Mouse (Mus musculus) MEL (cell line): ENCODE results near the gene Nxph4. TPM values are rescaled to one million over a fixed set of nuclear protein-coding genes. Genes with fewer than 3 reads are reported as not detected.

Source experiments
- DNase-seq: peaks from one replicate; pipeline ENCODE4 v3.0.0; 2011; ENCODE audit warnings: low read depth, low spot score
- H3K27ac ChIP-seq: 2 replicates; pipeline ENCODE4 v1.5.1; 2012; ENCODE audit warnings: low read depth, mild to moderate bottlenecking, control low read depth, low read length, moderate library complexity; ENCODE audit not compliant: control insufficient read depth
- H3K27me3 ChIP-seq, 2 experiments: fragments of 150-350 bp in 1 of 2; sonication (generic) in 1 of 2; 2 replicates each; pipeline ENCODE4 v1.6.1; 2012; ENCODE audit warnings: low read length in 2 of 2, mild to moderate bottlenecking in 2 of 2, improper control_type of control experiment in 1 of 2, moderate library complexity in 1 of 2; ENCODE audit not compliant: insufficient read depth in 2 of 2, control insufficient read depth in 1 of 2
- H3K36me3 ChIP-seq, 2 experiments: 2 replicates each; pipeline ENCODE4 v1.6.1; 2012 to 2014; ENCODE audit warnings: low read length in 2 of 2, improper control_type of control experiment in 1 of 2, inconsistent platforms in 1 of 2, mild to moderate bottlenecking in 1 of 2; ENCODE audit not compliant: insufficient read depth in 2 of 2, control insufficient read depth in 1 of 2
- H3K4me1 ChIP-seq, 2 experiments: fragments of 150-350 bp in 1 of 2; sonication (generic) in 1 of 2; 2 replicates each; pipeline ENCODE4 v1.6.1; 2012; ENCODE audit warnings: low read length in 2 of 2, improper control_type of control experiment in 1 of 2, mild to moderate bottlenecking in 1 of 2; ENCODE audit not compliant: insufficient read depth in 2 of 2, control insufficient read depth in 1 of 2
- H3K4me3 ChIP-seq, 2 experiments: fragments of 150-350 bp in 1 of 2; sonication (generic) in 1 of 2; 2 replicates each; pipeline ENCODE4 v1.5.1; 2012; ENCODE audit warnings: low read depth in 2 of 2, low read length in 2 of 2, mild to moderate bottlenecking in 2 of 2, moderate library complexity in 2 of 2, control low read depth in 1 of 2, improper control_type of control experiment in 1 of 2; ENCODE audit not compliant: control insufficient read depth in 1 of 2, insufficient read depth in 1 of 2
- H3K79me2 ChIP-seq: 2 replicates; pipeline ENCODE4 v1.6.1; 2012; ENCODE audit warnings: mild to moderate bottlenecking, low read length, moderate library complexity; ENCODE audit not compliant: control insufficient read depth, poor library complexity, insufficient read depth
- H3K9ac ChIP-seq: 2 replicates; pipeline ENCODE4 v1.6.1; 2012; ENCODE audit warnings: low read depth, mild to moderate bottlenecking, control low read depth, low read length, moderate library complexity; ENCODE audit not compliant: control insufficient read depth, poor library complexity, severe bottlenecking
- H3K9me3 ChIP-seq: fragments of 150-350 bp; sonication (generic); replicated peaks from 2 replicates; pipeline ENCODE4 v1.6.1; 2012; ENCODE audit warnings: mild to moderate bottlenecking, low read length, improper control_type of control experiment, moderate library complexity; ENCODE audit not compliant: insufficient read depth
- CTCF ChIP-seq, 3 experiments: IDR thresholded peaks in 2 of 3; conservative IDR thresholded peaks in 1 of 3; 2 replicates each; pipeline ENCODE4 v1.5.1; 2011 to 2012; ENCODE audit warnings: low read length in 3 of 3, low read depth in 2 of 3, mild to moderate bottlenecking in 2 of 3, improper control_type of control experiment in 1 of 3, inconsistent platforms in 1 of 3, mixed read lengths in 1 of 3, moderate library complexity in 1 of 3; ENCODE audit not compliant: control insufficient read depth in 1 of 3, insufficient read depth in 1 of 3, poor library complexity in 1 of 3, severe bottlenecking in 1 of 3
- E2F4 ChIP-seq: IDR thresholded peaks from 2 replicates; pipeline ENCODE4 v1.6.1; 2011; ENCODE audit warnings: low read depth, low read length, improper control_type of control experiment, borderline replicate concordance
- EP300 ChIP-seq, 2 experiments: IDR thresholded peaks; 2 replicates each; pipeline ENCODE4 v1.6.1; 2011; ENCODE audit warnings: improper control_type of control experiment in 2 of 2, low read length in 2 of 2, low read depth in 1 of 2, mild to moderate bottlenecking in 1 of 2
- GATA1 ChIP-seq: IDR thresholded peaks from 2 replicates; pipeline ENCODE4 v1.6.1; 2011; ENCODE audit warnings: low read depth, low read length, improper control_type of control experiment
- HCFC1 ChIP-seq: IDR thresholded peaks from 2 replicates; pipeline ENCODE4 v1.6.1; 2012; ENCODE audit warnings: low read depth, mild to moderate bottlenecking, inconsistent platforms, low read length, improper control_type of control experiment, moderate library complexity
- MAZ ChIP-seq: IDR thresholded peaks from 2 replicates; pipeline ENCODE4 v1.6.1; 2012; ENCODE audit warnings: low read depth, mild to moderate bottlenecking, inconsistent platforms, low read length, improper control_type of control experiment
- MEF2A ChIP-seq: IDR thresholded peaks from 2 replicates; pipeline ENCODE4 v1.6.1; 2014; ENCODE audit warnings: low read depth, mild to moderate bottlenecking, inconsistent platforms, low read length, improper control_type of control experiment; ENCODE audit not compliant: poor library complexity, insufficient replicate concordance, severe bottlenecking; ENCODE audit errors: extremely low read depth
- MYB ChIP-seq: IDR thresholded peaks from 2 replicates; pipeline ENCODE4 v1.6.1; 2011; ENCODE audit warnings: mild to moderate bottlenecking, low read depth, low read length, improper control_type of control experiment
- MYC ChIP-seq: IDR thresholded peaks from 2 replicates; pipeline ENCODE4 v1.6.1; 2011; ENCODE audit warnings: low read depth, mild to moderate bottlenecking, low read length, improper control_type of control experiment, moderate library complexity
- POLR2AphosphoS5 ChIP-seq: IDR thresholded peaks from 2 replicates; pipeline ENCODE4 v1.6.1; 2012; ENCODE audit warnings: low read depth, borderline replicate concordance, mild to moderate bottlenecking, inconsistent platforms, low read length, moderate library complexity, mixed read lengths
- RAD21 ChIP-seq: IDR thresholded peaks from 2 replicates; pipeline ENCODE4 v1.6.1; 2011; ENCODE audit warnings: mild to moderate bottlenecking, low read depth, low read length, improper control_type of control experiment
- SIN3A ChIP-seq: IDR thresholded peaks from 2 replicates; pipeline ENCODE4 v1.6.1; 2012; ENCODE audit warnings: low read length, improper control_type of control experiment, inconsistent platforms
- SMC3 ChIP-seq: IDR thresholded peaks from 2 replicates; pipeline ENCODE4 v1.6.1; 2011; ENCODE audit warnings: low read depth, low read length, improper control_type of control experiment
- TAL1 ChIP-seq: IDR thresholded peaks from 2 replicates; pipeline ENCODE4 v1.6.1; 2012; ENCODE audit warnings: mild to moderate bottlenecking, inconsistent platforms, low read length, moderate library complexity, mixed read lengths
- UBTF ChIP-seq: IDR thresholded peaks from 2 replicates; pipeline ENCODE4 v1.6.1; 2012; ENCODE audit warnings: low read depth, mild to moderate bottlenecking, inconsistent platforms, low read length, improper control_type of control experiment, moderate library complexity, borderline replicate concordance; ENCODE audit not compliant: insufficient read depth
- USF2 ChIP-seq, 2 experiments: IDR thresholded peaks; 2 replicates each; pipeline ENCODE4 v1.6.1; 2011 to 2012; ENCODE audit warnings: improper control_type of control experiment in 2 of 2, low read length in 2 of 2, borderline replicate concordance in 1 of 2, inconsistent platforms in 1 of 2, low read depth in 1 of 2, mild to moderate bottlenecking in 1 of 2; ENCODE audit not compliant: insufficient read depth in 1 of 2
- ZC3H11A ChIP-seq: IDR thresholded peaks from 2 replicates; pipeline ENCODE4 v1.6.1; 2012; ENCODE audit warnings: low read depth, mild to moderate bottlenecking, inconsistent platforms, low read length, improper control_type of control experiment
- polyA plus RNA-seq, 2 experiments: library from polyadenylated mRNA; stranded (reverse) in 1 of 2; unstranded in 1 of 2; fragments of >175 nt in 1 of 2; fragments of >200 nt in 1 of 2; gene quantifications; 2 replicates each; pipeline versions ENCODE4 v1.2.1 to v1.2.4; 2012; ENCODE audit warnings: low replicate concordance in 2 of 2, low read depth in 1 of 2; ENCODE audit not compliant: insufficient read length in 2 of 2, insufficient read depth in 1 of 2, missing spikeins in 1 of 2
- total RNA-seq: library from RNA; depleted of rRNA; stranded (reverse); fragments of 300-350 nt; gene quantifications from 2 replicates; pipeline ENCODE4 v1.2.3, GENCODE M21; 2012

The Nxph4 gene
- total and polyA plus RNA-seq, 3 experiments: 0.24 TPM; not detected in 2

DNA sequence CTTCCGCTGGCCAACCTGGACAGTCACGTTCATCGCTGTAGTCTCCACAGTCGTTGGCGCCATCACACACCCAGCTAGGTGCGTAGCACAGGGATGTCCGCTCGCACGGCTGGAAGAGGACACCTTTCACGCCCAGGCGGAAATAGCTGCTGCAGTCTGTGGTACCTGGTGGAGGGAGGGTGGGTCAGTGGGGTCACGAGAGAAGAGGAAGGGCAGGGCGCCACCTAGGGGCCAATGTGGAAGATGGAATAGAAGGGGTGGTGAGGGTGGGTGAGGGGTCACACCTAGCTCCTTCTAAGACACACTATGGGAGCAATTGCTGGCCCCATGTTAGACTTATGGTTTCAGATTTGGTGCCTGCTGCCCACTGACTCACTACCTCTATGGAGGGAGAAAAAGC, 23.0 kb upstream of the Nxph4 start:
- H3K4me3 ChIP-seq: no peak overlapping the region
- no peaks in the 10 kb centered on the region for H3K79me2 ChIP-seq
- H3K9ac ChIP-seq: no peak overlapping the region
- no peaks in the 10 kb centered on the region for H3K36me3 ChIP-seq
- DNase-seq: peak; percentile 25
- H3K27ac ChIP-seq: no peak overlapping the region
- TF ChIP-seq POLR2AphosphoS5: no peak
- TF ChIP-seq E2F4: no peak
- TF ChIP-seq UBTF: no peak
- TF ChIP-seq SIN3A: no peak
- 0 out of 2 replicates have a peak, but pooled peaks have one; percentile 26 for TF ChIP-seq SMC3
- TF ChIP-seq MEF2A: no peak
- no peak for TF ChIP-seq HCFC1
- TF ChIP-seq MYB: no peak
- no peak for TF ChIP-seq USF2 (IDR thresholded peaks at IDR 0.05; ENCODE audit: borderline replicate concordance in 1 of 2, insufficient read depth in 1 of 2, low read depth in 1 of 2, low read length in 2 of 2)
- TF ChIP-seq EP300 (IDR thresholded peaks at IDR 0.05; ENCODE audit: low read depth in 1 of 2, low read length in 2 of 2): no peak
- TF ChIP-seq CTCF (IDR thresholded peaks at IDR 0.05 in 2 of 3, conservative IDR thresholded peaks at IDR 0.05 in 1 of 3; ENCODE audit: control insufficient read depth in 1 of 3, insufficient read depth in 1 of 3, low read depth in 2 of 3, low read length in 3 of 3, poor library complexity in 1 of 3, severe bottlenecking in 1 of 3): peak; percentile 40 to 79 (median 60)
- no peak for TF ChIP-seq GATA1
- H3K27me3 ChIP-seq: no peaks in the 10 kb centered on the region
- no peaks in the 10 kb centered on the region for H3K4me1 ChIP-seq
- H3K9me3 ChIP-seq: no peaks in the 10 kb centered on the region

GRCm38 (mm10) chr10:127555703-127556102, 21.3 kb upstream of the Nxph4 start:
- Histone ChIP-seq H3K36me3 (no peaks in the 10 kb centered on the region), H3K9me3 (no peaks in the 10 kb centered on the region), H3K4me3 (no peak overlapping the region), H3K9ac (no peak overlapping the region), H3K79me2 (no peaks in the 10 kb centered on the region), H3K4me1 (no peaks in the 10 kb centered on the region), H3K27ac (no peak overlapping the region), H3K27me3 (no peaks in the 10 kb centered on the region)
- peak; percentile 59 for DNase-seq
- TF ChIP-seq TAL1: no peak
- TF ChIP-seq MAZ: peak; percentile 51; the same call in 1 of the 2 replicates
- peak; percentile 72 for TF ChIP-seq SMC3
- TF ChIP-seq ZC3H11A: peak; percentile 70
- no peak for TF ChIP-seq MYC
- peak; percentile 75 for TF ChIP-seq RAD21
- TF ChIP-seq CTCF (IDR thresholded peaks at IDR 0.05 in 2 of 3, conservative IDR thresholded peaks at IDR 0.05 in 1 of 3; ENCODE audit: control insufficient read depth in 1 of 3, insufficient read depth in 1 of 3, low read depth in 2 of 3, low read length in 3 of 3, poor library complexity in 1 of 3, severe bottlenecking in 1 of 3): peak; percentile 92 to 98 (median 96)
